Comparison of ENCODE assay signal across 8 mouse cellular contexts in the genomic region with DNA sequence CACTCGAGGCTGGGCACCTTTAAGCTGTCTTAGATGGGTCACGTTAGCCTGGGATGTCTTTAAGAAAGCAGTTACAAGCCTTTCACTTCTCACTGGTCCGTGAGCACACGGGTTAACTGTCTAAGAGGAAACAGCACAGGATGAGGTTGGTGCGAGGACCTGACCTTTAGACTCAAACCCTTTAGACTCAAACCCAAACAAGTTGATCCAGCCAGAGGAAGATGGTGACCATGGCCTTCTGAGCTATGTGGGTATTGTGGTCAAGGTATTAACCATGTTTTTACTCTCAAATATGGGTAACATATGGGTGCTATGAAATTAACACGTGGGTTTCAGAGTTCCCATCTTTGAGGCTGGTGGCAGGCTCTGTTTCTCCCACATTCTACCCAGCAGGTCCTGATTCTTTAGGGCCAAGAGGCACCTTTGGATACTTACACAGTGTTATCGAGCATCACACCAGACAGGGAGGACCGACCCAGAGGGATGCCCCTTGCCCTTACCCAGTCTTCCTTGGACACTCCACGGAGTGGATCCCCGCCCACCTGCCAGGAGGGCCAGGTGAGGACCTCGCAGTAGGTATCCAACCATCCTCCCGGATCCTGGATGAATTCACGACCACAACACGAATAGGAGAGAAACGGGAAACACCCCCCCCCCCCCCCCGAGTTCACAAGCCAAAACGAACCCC. TPM values are rescaled to one million over a fixed set of nuclear protein-coding genes. Genes with fewer than 3 reads are reported as not detected.
DNase-seq lines count a peak whose midpoint lies in the region; ATAC-seq and TF ChIP-seq lines count a peak whose summit lies in the region.

No protein-coding gene starts in this region.

- no peaks in the 10 kb centered on the region for H3K27me3 ChIP-seq in kidney, embryonic 14.5 days (ENCODE audit: control insufficient read depth, insufficient read depth, low read length)
- H3K27me3 ChIP-seq in embryonic facial prominence, embryonic 12.5 days: no peaks in the 10 kb centered on the region
- no peaks in the 10 kb centered on the region for H3K27me3 ChIP-seq in intestine, embryonic 15.5 days (replicated peaks)
- H3K27me3 ChIP-seq in myocyte (ENCODE audit: control insufficient read depth, insufficient read depth, insufficient read length): no peaks in the 10 kb centered on the region

- H3K9me3 ChIP-seq in kidney, embryonic 14.5 days (ENCODE audit: control insufficient read depth, low read length): no peaks in the 10 kb centered on the region
- no peaks in the 10 kb centered on the region for H3K9me3 ChIP-seq in embryonic facial prominence, embryonic 12.5 days
- no peaks in the 10 kb centered on the region for H3K9me3 ChIP-seq in intestine, embryonic 15.5 days

- H3K36me3 ChIP-seq in kidney, embryonic 14.5 days (ENCODE audit: control insufficient read depth, insufficient read depth, low read length): no peaks in the 10 kb centered on the region
- H3K36me3 ChIP-seq in embryonic facial prominence, embryonic 12.5 days: no peaks in the 10 kb centered on the region
- no peaks in the 10 kb centered on the region for H3K36me3 ChIP-seq in intestine, embryonic 15.5 days
- H3K36me3 ChIP-seq in myocyte (ENCODE audit: control insufficient read depth, insufficient read depth): no peaks in the 10 kb centered on the region

- no peak overlapping the region for H3ac ChIP-seq in myocyte (ENCODE audit: control insufficient read depth, insufficient read length)

- no peaks in the 10 kb centered on the region for H3K79me2 ChIP-seq in myocyte (ENCODE audit: control insufficient read depth, insufficient read depth)

- H3K27ac ChIP-seq in kidney, embryonic 14.5 days (ENCODE audit: low read depth, low read length): no peak overlapping the region
- H3K27ac ChIP-seq in embryonic facial prominence, embryonic 12.5 days: no peak overlapping the region
- no peak overlapping the region for H3K27ac ChIP-seq in intestine, embryonic 15.5 days

- DNase-seq in kidney, adult 18-20 months: no peak
- no peak for DNase-seq in frontal cortex, adult 2 months (ENCODE audit: extremely low spot score in 1 of 2, low spot score in 1 of 2)
- no peak for DNase-seq in thymus, postnatal 0 days (ENCODE audit: low spot score)

- ATAC-seq in kidney, embryonic 14.5 days (ENCODE audit: low FRiP score, low TSS enrichment): peak; percentile 53
- peak; percentile 29; the same call in 1 of the 2 replicates for ATAC-seq in embryonic facial prominence, embryonic 12.5 days (ENCODE audit: insufficient number of reproducible peaks, insufficient read depth, low FRiP score, low TSS enrichment)
- ATAC-seq in intestine, embryonic 15.5 days: peak; percentile 73
- ATAC-seq in inflammation-experienced regulatory T-cells, adult 6 months: no peak

- H3K4me1 ChIP-seq in kidney, embryonic 14.5 days (ENCODE audit: control insufficient read depth, insufficient read depth, low read length): no peaks in the 10 kb centered on the region
- H3K4me1 ChIP-seq in embryonic facial prominence, embryonic 12.5 days: peaks cover 6% of the 10 kb centered on the region; the same call in 1 of the 2 replicates
- no peaks in the 10 kb centered on the region for H3K4me1 ChIP-seq in intestine, embryonic 15.5 days (replicated peaks)

- H3K4me2 ChIP-seq in kidney, embryonic 14.5 days (replicated peaks; ENCODE audit: low read depth, low read length): peak overlapping the region; percentile 27
- H3K4me2 ChIP-seq in embryonic facial prominence, embryonic 12.5 days (replicated peaks): peak overlapping the region; percentile 43
- H3K4me2 ChIP-seq in intestine, embryonic 15.5 days (replicated peaks): peak overlapping the region; percentile 57
- peak overlapping the region; percentile 99 for H3K4me2 ChIP-seq in myocyte (ENCODE audit: low read depth)

- peak overlapping the region; percentile 14; the same call in 1 of the 2 replicates for H3K4me3 ChIP-seq in kidney, embryonic 14.5 days (ENCODE audit: low read length)
- 0 out of 2 replicates have a peak overlapping the region, but pooled peaks have one; percentile 16 for H3K4me3 ChIP-seq in embryonic facial prominence, embryonic 12.5 days
- H3K4me3 ChIP-seq in intestine, embryonic 15.5 days (replicated peaks): no peak overlapping the region
- peak overlapping the region; percentile 13 for H3K4me3 ChIP-seq in myocyte

- no peak overlapping the region for H3K9ac ChIP-seq in kidney, embryonic 14.5 days (ENCODE audit: low read depth, low read length)
- H3K9ac ChIP-seq in embryonic facial prominence, embryonic 12.5 days: no peak overlapping the region
- no peak overlapping the region for H3K9ac ChIP-seq in intestine, embryonic 15.5 days

- 35% methylated on average over 17 of the region's 17 CpGs for WGBS in kidney, embryonic 14.5 days
- WGBS in embryonic facial prominence, embryonic 12.5 days: 36% methylated on average over 16 of the region's 17 CpGs
- 37% methylated on average over 16 of the region's 17 CpGs for WGBS in intestine, embryonic 15.5 days

- no peak for TF ChIP-seq POLR2A in myocyte (IDR thresholded peaks at IDR 0.05; ENCODE audit: insufficient read length, low read depth)

TF ChIP-seq in myocyte, 11 proteins besides CTCF, POLR2A, EP300 and RAD21:
- TF ChIP-seq POLR2AphosphoS2 (IDR thresholded peaks at IDR 0.05; ENCODE audit: insufficient read length, low read depth): no peak
- TF ChIP-seq MYOG (IDR thresholded peaks at IDR 0.05; ENCODE audit: control insufficient read depth in 1 of 3, insufficient read depth in 1 of 3, insufficient read length in 2 of 3, low read depth in 2 of 3): no peak
- TF ChIP-seq TCF12 (IDR thresholded peaks at IDR 0.05; ENCODE audit: insufficient read depth, poor library complexity, severe bottlenecking): no peak
- no peak for TF ChIP-seq MAX (IDR thresholded peaks at IDR 0.05; ENCODE audit: low read depth)

RNA-seq across cellular contexts. Expression of gene Gna13, which starts 31.8 kb away (rescaled TPM):
- 19.0 and 31.0 TPM in 2 replicates for polyA plus RNA-seq in kidney, embryonic 14.5 days (2014; fragmentation: Nextera tagmentation; extraction: Ambion mirVana)
- 20.7 and 22.4 TPM in 2 replicates for polyA plus RNA-seq in embryonic facial prominence, embryonic 12.5 days (2016; fragmentation: Nextera tagmentation; extraction: Ambion mirVana)
- 32.2 and 32.7 TPM in 2 replicates for polyA plus RNA-seq in intestine, embryonic 15.5 days (2015; fragmentation: Nextera tagmentation; extraction: Ambion mirVana)
- polyA plus RNA-seq in myocyte (2012; fragmentation: generic; extraction: Trizol): 24.1 TPM
- 10 to 100 TPM; 57.3 to 78.9 (median 61.4) TPM for polyA plus RNA-seq in inflammation-experienced regulatory T-cells, adult 6 months (2017; shearing (Covaris generic))
- polyA plus RNA-seq in frontal cortex, adult 2 months (2012; rRNA removed): 31.8 and 33.0 TPM in 2 replicates
- 34.1 and 46.4 TPM in 2 replicates for polyA plus RNA-seq in thymus, postnatal 0 days (2015; fragmentation: Nextera tagmentation; extraction: Ambion mirVana)

RNA-seq across cellular contexts. Expression of gene Rgs9, which starts 32.9 kb away (rescaled TPM):
- polyA plus RNA-seq in kidney, embryonic 14.5 days (2014; fragmentation: Nextera tagmentation; extraction: Ambion mirVana): 1.4 and 2.3 TPM in 2 replicates
- 1.9 TPM in 2 replicates for polyA plus RNA-seq in embryonic facial prominence, embryonic 12.5 days (2016; fragmentation: Nextera tagmentation; extraction: Ambion mirVana)
- 3.6 and 4.2 TPM in 2 replicates for polyA plus RNA-seq in intestine, embryonic 15.5 days (2015; fragmentation: Nextera tagmentation; extraction: Ambion mirVana)
- not detected for polyA plus RNA-seq in myocyte (2012; fragmentation: generic; extraction: Trizol)
- 1 to 10 TPM; 4.2 to 6.6 (median 4.9) TPM for polyA plus RNA-seq in inflammation-experienced regulatory T-cells, adult 6 months (2017; shearing (Covaris generic))
- polyA plus RNA-seq in frontal cortex, adult 2 months (2012; rRNA removed): 19.7 and 24.3 TPM in 2 replicates
- 0.66 and 1.5 TPM in 2 replicates for polyA plus RNA-seq in thymus, postnatal 0 days (2015; fragmentation: Nextera tagmentation; extraction: Ambion mirVana)

Comparison
In these comparisons a context has a peak if more than half of its experiments do, and no peak if none do; other contexts are left out.
1. H3K4me2 ChIP-seq: peak in every context shown above with its lines; median percentile 99 in myocyte; 57 in intestine, embryonic 15.5 days; 43 in embryonic facial prominence, embryonic 12.5 days; 27 in kidney, embryonic 14.5 days.